Mouse (Mus musculus) CH12.LX (cell line): ENCODE data around the gene Wdfy2.

ENCODE experiments used
- CTCF ChIP-seq, 2 experiments: IDR thresholded peaks in 1 of 2; conservative IDR thresholded peaks in 1 of 2; 2 replicates each; pipeline ENCODE4 v1.5.1; 2011 to 2012; ENCODE audit warnings: low read depth in 2 of 2, low read length in 2 of 2, improper control_type of control experiment in 1 of 2, inconsistent platforms in 1 of 2, mild to moderate bottlenecking in 1 of 2, moderate library complexity in 1 of 2
- JUN ChIP-seq: IDR thresholded peaks from 2 replicates; pipeline ENCODE4 v1.6.1; 2011; ENCODE audit warnings: low read depth, mild to moderate bottlenecking, low read length, improper control_type of control experiment, moderate library complexity; ENCODE audit not compliant: insufficient read depth
- POLR2A ChIP-seq: IDR thresholded peaks from 2 replicates; pipeline ENCODE4 v1.6.1; 2011; ENCODE audit warnings: low read depth, mild to moderate bottlenecking, improper control_type of control experiment, low read length
- TBP ChIP-seq: conservative IDR thresholded peaks from 2 replicates; pipeline ENCODE4 v1.6.1; 2011; ENCODE audit warnings: low read depth, low read length, improper control_type of control experiment

GRCm38 (mm10) chr14:62833541-62833940, 3.9 kb upstream of the Wdfy2 start:
- TF ChIP-seq JUN (no peak), CTCF (conservative IDR thresholded peaks at IDR 0.05 in 1 of 2, IDR thresholded peaks at IDR 0.05 in 1 of 2; ENCODE audit: low read depth in 2 of 2, low read length in 2 of 2) (no peak), TBP (no peak), POLR2A (no peak)
